Mouse (Mus musculus) brain, embryonic 14.5 days (tissue): Measurements from ENCODE around the gene Cux2.

Experiments used
- CTCF ChIP-seq: fragments of 200-500 bp; IDR thresholded peaks from 2 replicates; pipeline ENCODE4 v1.5.1; 2012; ENCODE audit warnings: inconsistent platforms, mild to moderate bottlenecking, moderate library complexity, borderline replicate concordance; ENCODE audit not compliant: insufficient read depth, insufficient read length; ENCODE audit errors: extremely low read depth
- POLR2A ChIP-seq: fragments of 200-500 bp; IDR thresholded peaks from 2 replicates; pipeline ENCODE4 v1.6.1; 2012; ENCODE audit warnings: mild to moderate bottlenecking, inconsistent platforms, borderline replicate concordance; ENCODE audit not compliant: poor library complexity, insufficient read depth, insufficient read length, severe bottlenecking; ENCODE audit errors: extremely low read depth

- TF ChIP-seq POLR2A (no peak), CTCF (no peak)
Observed at GRCm38 (mm10) chr5:122047791-122048190, 2.1 kb downstream of the Cux2 start.
